Mouse (Mus musculus) liver, embryonic 13.5 days (tissue): Measurements from ENCODE around the gene Nploc4. TPM values are rescaled to one million over a fixed set of nuclear protein-coding genes. Genes with fewer than 3 reads are reported as not detected.

Experiments used
- ATAC-seq: fragments of 200-750 bp; cut with Nextera tagmentation; 2 replicates; pipeline ENCODE4 v1.8.0; 2017; ENCODE audit warnings: low read depth, mild to moderate bottlenecking, moderate number of reproducible peaks, moderate library complexity
- DNase-seq: peaks from one replicate; pipeline ENCODE4 v3.0.0; 2022
- H3K27ac ChIP-seq: fragments of 300-500 bp; sonication (generic); 2 replicates; pipeline ENCODE4 v1.5.1; 2015; ENCODE audit warnings: moderate library complexity, mild to moderate bottlenecking, inconsistent platforms
- H3K27me3 ChIP-seq: fragments of 300-500 bp; sonication (generic); 2 replicates; pipeline ENCODE4 v1.6.1; 2015; ENCODE audit warnings: mild to moderate bottlenecking, inconsistent platforms
- H3K36me3 ChIP-seq: fragments of 300-500 bp; sonication (generic); 2 replicates; pipeline ENCODE4 v1.6.1; 2015; ENCODE audit warnings: mild to moderate bottlenecking, inconsistent platforms
- H3K4me1 ChIP-seq: fragments of 300-500 bp; sonication (generic); replicated peaks from 2 replicates; pipeline ENCODE4 v1.6.1; 2015; ENCODE audit warnings: inconsistent platforms
- H3K4me2 ChIP-seq: fragments of 300-500 bp; sonication (generic); 2 replicates; pipeline ENCODE4 v1.6.1; 2015; ENCODE audit warnings: inconsistent platforms, mild to moderate bottlenecking, moderate library complexity
- H3K4me3 ChIP-seq: fragments of 300-500 bp; sonication (generic); replicated peaks from 2 replicates; pipeline ENCODE4 v1.5.1; 2015; ENCODE audit warnings: mild to moderate bottlenecking, inconsistent platforms
- H3K9ac ChIP-seq: fragments of 300-500 bp; sonication (generic); 2 replicates; pipeline ENCODE4 v1.6.1; 2015; ENCODE audit warnings: mild to moderate bottlenecking, inconsistent platforms
- H3K9me3 ChIP-seq: fragments of 300-500 bp; sonication (generic); replicated peaks from 2 replicates; pipeline ENCODE4 v1.6.1; 2016; ENCODE audit warnings: inconsistent platforms
- WGBS: fragments of 180-500 bp; shearing (Covaris S2); methylation state at CpG from one replicate; pipeline ENCODE4 v1.1.7; 2015; ENCODE audit not compliant: insufficient replicate concordance; 5-methylcytosine and 5-hydroxymethylcytosine counted together
- polyA plus RNA-seq: library from polyadenylated mRNA; unstranded; fragments of >200 nt; fragmentation: Nextera tagmentation; extraction: Ambion mirVana; gene quantifications from 2 replicates; pipeline ENCODE4 v1.2.1, GENCODE M21; 2015

Gene Nploc4
- polyA plus RNA-seq, 1 experiment from 2014 or later: 22.3 TPM

DNA sequence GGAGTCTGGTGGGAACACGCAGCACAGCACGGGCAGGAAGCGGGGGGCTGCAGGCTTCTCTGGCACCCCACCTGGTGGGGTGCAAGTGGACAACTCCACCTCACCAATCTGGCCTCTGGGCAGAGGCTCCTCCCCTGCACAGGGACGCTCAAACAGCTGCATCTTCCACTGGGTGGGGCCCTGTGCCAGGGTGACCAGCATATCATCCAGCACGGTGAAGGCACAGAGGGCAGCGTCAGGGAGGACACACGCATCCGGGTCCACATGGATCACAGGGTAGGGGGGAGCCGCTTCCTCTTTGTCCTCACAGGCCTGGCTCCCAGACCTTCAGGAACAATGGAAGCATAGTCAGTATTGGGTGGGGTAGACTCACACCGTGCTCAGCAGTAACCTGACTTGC, 60.2 kb downstream of the Nploc4 start:
- Histone ChIP-seq H3K36me3 (peaks cover 70% of the 10 kb centered on the region), H3K4me2 (peak overlapping the region; percentile 100), H3K27me3 (no peaks in the 10 kb centered on the region), H3K9ac (peak overlapping the region; percentile 77), H3K27ac (no peak overlapping the region), H3K4me3 (peak overlapping the region; percentile 76), H3K9me3 (no peaks in the 10 kb centered on the region), H3K4me1 (peaks cover 29% of the 10 kb centered on the region)
- 62% methylated on average over 10 of the region's 10 CpGs for WGBS
- ATAC-seq (no peak), DNase-seq (no peak)

DNA sequence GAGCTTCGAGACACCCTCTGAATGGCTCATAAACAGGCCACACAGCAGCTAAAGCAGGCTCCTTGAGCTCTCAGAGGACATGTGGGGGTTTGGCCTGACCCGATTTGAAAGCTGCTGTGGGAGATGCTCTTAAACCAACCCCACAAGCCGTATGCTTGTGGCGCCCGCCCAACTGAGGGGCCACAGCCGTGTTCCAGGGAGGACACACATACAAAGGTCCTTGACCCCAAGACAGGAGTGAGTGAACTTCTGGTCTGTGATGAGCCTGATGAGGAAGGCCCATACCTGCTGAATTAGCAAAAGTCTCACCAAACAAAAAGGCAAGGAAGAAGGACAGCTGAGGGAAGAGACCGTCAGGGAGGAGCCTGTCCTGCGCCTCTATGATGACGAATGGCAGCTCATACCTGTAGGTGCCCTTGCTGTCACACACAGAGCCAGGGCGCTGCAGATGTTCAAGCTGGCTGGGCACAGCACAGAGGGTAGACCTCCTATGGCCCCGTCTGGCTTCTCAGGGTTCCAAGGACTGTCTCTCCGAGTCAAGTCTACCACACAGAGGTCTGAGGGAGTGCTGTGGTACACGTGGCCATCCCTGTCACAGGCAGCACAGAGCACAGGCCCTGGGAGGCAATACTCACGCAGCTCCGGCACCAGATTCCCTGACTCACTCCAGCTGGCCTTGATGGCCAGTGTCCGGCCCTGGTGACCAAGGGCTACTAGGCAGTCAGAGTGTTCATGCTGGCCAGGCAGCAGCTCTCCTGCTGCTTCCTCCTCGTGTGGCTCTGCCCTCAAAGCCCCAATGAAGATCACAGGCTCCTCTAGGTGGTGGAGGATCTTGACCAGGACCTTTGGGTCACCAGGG, 61.0 kb downstream of the Nploc4 start:
- DNase-seq (no peak), ATAC-seq (no peak)
- 80% methylated on average over 17 of the region's 17 CpGs for WGBS
- H3K27me3 ChIP-seq: no peaks in the 10 kb centered on the region
- H3K4me3 ChIP-seq: no peak overlapping the region
- no peaks in the 10 kb centered on the region for H3K9me3 ChIP-seq
- H3K9ac ChIP-seq: 0 out of 2 replicates have a peak overlapping the region, but pooled peaks have one; percentile 22
- H3K27ac ChIP-seq: no peak overlapping the region
- peaks cover 26% of the 10 kb centered on the region for H3K4me1 ChIP-seq
- H3K4me2 ChIP-seq: no peak overlapping the region
- H3K36me3 ChIP-seq: peaks cover 63% of the 10 kb centered on the region

DNA sequence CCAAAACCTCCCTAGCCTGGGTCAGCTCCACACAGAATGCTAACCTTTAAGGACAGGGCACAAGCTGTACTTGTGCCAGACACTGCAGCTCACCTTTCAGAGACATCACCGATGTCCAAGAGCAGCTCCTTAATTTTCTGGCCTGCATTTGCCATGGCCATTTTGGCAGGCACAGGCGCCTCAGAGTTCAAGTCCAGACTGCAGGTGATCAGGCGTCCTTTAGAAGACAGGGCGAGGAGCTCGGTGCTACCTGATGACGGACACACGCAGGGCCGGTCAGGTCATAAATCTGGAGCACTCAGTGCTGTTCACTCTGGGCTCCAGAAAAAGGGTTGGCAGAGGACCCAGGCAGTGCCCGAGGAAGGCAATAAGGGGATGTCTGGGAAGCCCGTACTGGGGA, 62.2 kb downstream of the Nploc4 start:
- Histone ChIP-seq H3K9me3 (no peaks in the 10 kb centered on the region), H3K36me3 (peaks cover 53% of the 10 kb centered on the region), H3K4me2 (no peak overlapping the region), H3K4me1 (peaks cover 26% of the 10 kb centered on the region), H3K27ac (no peak overlapping the region), H3K9ac (no peak overlapping the region), H3K4me3 (no peak overlapping the region), H3K27me3 (no peaks in the 10 kb centered on the region)
- WGBS: 86% methylated on average over 10 of the region's 10 CpGs
- no peak for ATAC-seq
- no peak for DNase-seq

DNA sequence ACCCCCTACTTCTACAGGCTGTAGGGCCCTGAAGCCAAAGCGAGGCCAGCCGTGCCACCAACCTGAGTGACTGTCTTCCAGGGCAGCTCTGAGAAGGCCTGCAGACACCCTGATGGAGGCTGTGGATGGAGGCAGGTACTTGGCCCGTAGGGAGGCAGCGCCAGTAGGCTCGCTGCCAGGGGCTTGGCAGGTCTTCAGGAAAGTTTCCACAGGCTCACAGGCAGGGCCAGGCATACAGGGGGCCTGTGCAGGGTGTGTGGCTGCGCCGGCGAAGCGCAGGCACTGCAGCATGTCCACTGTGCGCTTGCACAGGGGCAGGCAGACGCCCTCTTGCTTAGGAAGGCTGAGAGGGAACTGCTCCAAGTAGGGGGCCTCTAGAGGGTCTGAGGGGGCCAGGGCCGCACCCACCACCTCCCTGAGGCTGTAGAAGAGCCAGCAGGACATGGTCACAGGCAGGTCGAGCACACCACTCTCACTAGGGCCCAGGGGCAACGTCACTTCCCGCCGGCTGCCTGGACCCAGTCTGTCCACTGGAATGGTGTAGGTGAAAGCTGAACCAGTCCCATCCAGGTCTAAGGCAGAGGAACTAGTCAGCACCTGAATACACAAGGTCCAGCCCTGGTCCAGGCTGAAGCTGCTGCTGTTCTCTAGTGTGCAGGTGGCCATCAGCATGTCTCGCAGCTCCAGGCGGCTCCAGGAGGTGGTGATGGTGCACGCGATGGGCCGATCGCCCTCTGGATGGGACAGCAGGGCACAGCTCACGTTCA, 63.5 kb downstream of the Nploc4 start:
- H3K9me3 ChIP-seq: no peaks in the 10 kb centered on the region
- 86% methylated on average over 23 of the region's 23 CpGs for WGBS

DNA sequence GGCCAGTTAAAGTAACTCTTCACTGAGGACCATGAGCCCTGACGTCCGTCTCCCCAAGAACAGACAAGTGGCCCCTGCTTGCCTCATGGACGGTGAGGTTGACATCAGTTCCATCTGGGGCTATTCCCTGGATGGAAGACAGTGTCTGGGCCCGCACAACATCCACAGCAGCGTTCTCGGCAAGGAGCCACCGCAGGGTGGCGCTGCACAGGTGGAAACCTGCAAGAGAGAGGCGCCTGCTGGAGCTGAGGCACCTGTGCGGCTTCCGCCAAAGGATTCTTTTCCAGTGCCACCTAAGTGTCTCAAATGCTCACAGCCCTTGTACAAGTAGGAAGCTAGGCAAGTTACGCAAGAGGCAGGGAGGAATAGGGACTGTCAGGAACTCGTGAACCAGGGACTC, 64.5 kb downstream of the Nploc4 start:
- Histone ChIP-seq H3K9me3 (no peaks in the 10 kb centered on the region), H3K27ac (no peak overlapping the region), H3K4me2 (no peak overlapping the region), H3K9ac (no peak overlapping the region), H3K4me1 (peaks cover 14% of the 10 kb centered on the region), H3K4me3 (no peak overlapping the region), H3K27me3 (no peaks in the 10 kb centered on the region), H3K36me3 (peaks cover 47% of the 10 kb centered on the region)
- no peak for DNase-seq
- WGBS: 78% methylated on average over 13 of the region's 13 CpGs
- ATAC-seq: no peak

More for the DNA sequence above, 63.5 kb downstream of the Nploc4 start:
- no peak for DNase-seq
- Histone ChIP-seq H3K4me1 (peaks cover 20% of the 10 kb centered on the region), H3K9ac (no peak overlapping the region), H3K36me3 (peaks cover 47% of the 10 kb centered on the region), H3K27me3 (no peaks in the 10 kb centered on the region), H3K27ac (no peak overlapping the region), H3K4me2 (no peak overlapping the region), H3K4me3 (no peak overlapping the region)
- ATAC-seq: no peak

DNA sequence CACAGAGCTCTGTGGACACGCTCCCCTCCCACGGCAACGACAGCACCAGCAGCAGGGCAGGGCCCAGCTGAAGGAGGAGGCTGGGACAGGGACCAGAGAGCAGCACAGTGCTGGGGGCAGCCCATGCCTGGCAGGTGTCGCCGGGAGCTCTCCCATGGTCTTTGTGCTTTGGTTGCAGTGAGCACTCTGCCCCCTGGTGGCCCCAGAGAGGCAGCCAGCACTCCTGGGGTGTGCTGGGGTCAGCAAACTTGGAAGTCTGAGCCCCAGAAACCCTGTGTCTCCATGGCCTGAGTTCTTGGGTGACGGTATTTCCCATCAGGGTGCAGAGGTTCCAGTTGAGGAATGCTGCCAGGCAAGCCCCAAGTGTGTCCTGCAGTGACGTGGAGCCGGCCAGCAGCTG, 67.9 kb downstream of the Nploc4 start:
- H3K4me3 ChIP-seq: no peak overlapping the region
- no peaks in the 10 kb centered on the region for H3K9me3 ChIP-seq
- H3K9ac ChIP-seq: no peak overlapping the region
- 41% methylated on average over 8 of the region's 8 CpGs for WGBS
- peak; percentile 49 for ATAC-seq
- DNase-seq: no peak
- H3K27ac ChIP-seq: no peak overlapping the region
- H3K4me2 ChIP-seq: no peak overlapping the region
- no peaks in the 10 kb centered on the region for H3K4me1 ChIP-seq
- no peaks in the 10 kb centered on the region for H3K27me3 ChIP-seq
- peaks cover 23% of the 10 kb centered on the region for H3K36me3 ChIP-seq

DNA sequence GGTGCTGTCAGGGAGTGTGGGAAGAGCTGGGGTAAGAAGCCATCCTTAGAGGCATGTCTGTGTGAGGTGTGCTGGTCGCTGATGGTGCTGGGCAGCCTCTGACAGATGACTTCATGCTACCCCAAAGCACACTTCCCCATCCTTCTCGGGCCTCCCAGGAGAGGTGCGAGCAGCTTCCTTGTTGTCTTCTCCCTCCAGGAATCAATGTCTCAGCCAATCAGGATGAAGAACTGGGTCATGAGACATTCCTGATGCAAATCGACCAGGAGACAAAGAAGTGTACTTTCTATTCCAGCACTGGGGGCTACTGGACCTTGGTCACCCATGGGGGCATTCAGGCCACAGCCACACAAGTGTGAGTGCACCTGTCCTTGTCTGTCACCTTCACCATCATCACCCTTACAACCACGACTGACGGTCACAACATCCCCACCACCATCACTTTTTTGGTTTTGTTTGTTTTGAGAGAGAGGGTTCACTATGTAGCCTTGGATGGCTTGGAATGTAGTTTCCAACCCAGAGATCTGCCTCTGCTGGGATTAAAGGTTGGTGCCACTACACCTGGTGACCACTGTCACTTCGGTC, 71.0 kb downstream of the Nploc4 start:
- DNase-seq (no peak), ATAC-seq (no peak)
- no peak overlapping the region for H3K4me2 ChIP-seq
- H3K4me1 ChIP-seq: no peaks in the 10 kb centered on the region
- 31% methylated on average over 7 of the region's 7 CpGs for WGBS
- H3K4me3 ChIP-seq: no peak overlapping the region
- H3K9me3 ChIP-seq: no peaks in the 10 kb centered on the region
- H3K36me3 ChIP-seq: no peaks in the 10 kb centered on the region
- no peak overlapping the region for H3K9ac ChIP-seq
- peaks cover 8% of the 10 kb centered on the region; the same call in 1 of the 2 replicates for H3K27me3 ChIP-seq
- no peak overlapping the region for H3K27ac ChIP-seq

DNA sequence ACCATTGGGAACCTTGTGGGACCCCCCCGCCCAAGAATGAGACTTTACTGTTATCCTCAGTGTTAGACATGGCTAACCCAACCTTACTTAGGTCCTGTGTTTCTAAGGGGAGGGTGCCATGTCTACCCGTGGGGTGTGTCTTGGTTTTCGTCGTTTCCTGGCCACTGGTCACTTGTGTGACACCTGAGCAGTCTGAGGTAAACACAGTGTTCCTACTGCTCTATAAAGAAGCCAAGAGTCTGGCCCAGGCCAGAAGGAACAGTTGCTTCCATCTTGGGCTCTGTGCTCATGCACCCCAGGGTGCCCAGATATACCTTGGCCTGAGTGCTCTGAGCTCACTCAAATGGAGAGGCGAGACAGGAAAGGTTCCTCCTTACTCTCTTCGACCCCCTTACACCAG, 74.6 kb downstream of the Nploc4 start:
- Histone ChIP-seq H3K27me3 (peaks cover 11% of the 10 kb centered on the region; the same call in 1 of the 2 replicates), H3K4me2 (no peak overlapping the region), H3K4me3 (no peak overlapping the region), H3K9ac (no peak overlapping the region), H3K4me1 (peaks cover 9% of the 10 kb centered on the region), H3K9me3 (no peaks in the 10 kb centered on the region), H3K36me3 (no peaks in the 10 kb centered on the region), H3K27ac (no peak overlapping the region)
- WGBS: 73% methylated on average over 6 of the region's 6 CpGs
- ATAC-seq (no peak), DNase-seq (no peak)

DNA sequence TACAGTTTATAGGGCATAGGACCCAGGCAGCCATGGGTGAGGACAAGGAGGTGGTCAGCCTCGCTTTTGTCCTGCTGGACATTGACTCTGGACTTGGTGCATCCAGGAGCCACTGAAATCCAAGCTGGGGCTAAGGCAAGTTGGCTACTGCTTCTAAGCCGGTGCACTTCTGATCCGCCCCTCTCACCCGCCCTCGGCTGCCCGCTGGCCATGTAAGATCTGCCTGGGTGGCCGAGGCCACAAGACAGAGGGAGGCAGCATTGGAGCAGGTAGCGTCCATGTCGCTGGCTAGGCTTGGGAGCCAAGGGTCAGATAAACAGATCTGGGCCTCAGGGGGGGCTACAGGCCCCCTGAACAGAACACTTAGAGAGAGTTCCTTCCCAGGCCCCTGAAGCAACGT, 76.2 kb downstream of the Nploc4 start, which contains the start of gene Fscn2:
Fscn2 (plus strand) TSS at position 240 of the 400 bp plus-strand sequence.
- no peak within 1 kb of the TSS for H3K9ac ChIP-seq
- 72% methylated on average over 10 of the region's 10 CpGs for WGBS
- no peak within 1 kb of the TSS for H3K4me3 ChIP-seq
- no peaks in the 10 kb centered on the region for H3K36me3 ChIP-seq
- H3K27ac ChIP-seq: no peak within 1 kb of the TSS
- no peak for DNase-seq
- peaks cover 11% of the 10 kb centered on the region; the same call in 1 of the 2 replicates for H3K27me3 ChIP-seq
- H3K4me1 ChIP-seq: peaks cover 22% of the 10 kb centered on the region
- no peak within 1 kb of the TSS for H3K4me2 ChIP-seq
- ATAC-seq: no peak
- no peaks in the 10 kb centered on the region for H3K9me3 ChIP-seq

DNA sequence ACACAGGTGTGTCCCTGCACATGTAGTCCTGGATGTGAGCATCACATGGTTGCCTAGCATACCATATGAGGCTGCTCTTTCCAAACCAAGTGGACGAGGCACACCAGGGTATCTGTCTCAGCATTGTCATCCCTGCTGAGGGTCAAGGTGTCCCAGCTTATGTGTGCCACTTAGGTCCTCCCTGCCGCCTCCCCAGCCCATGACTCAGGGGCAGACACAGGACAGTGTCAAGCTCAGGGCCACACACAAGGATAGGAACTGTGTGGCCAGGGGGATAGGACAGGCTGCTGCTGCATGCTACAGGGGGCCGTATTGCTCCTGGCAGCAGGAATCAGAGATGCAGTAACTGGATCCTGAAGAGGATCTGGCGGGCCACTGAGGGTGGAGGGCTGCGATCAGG, 76.8 kb downstream of the Nploc4 start:
- ATAC-seq: no peak
- peaks cover 11% of the 10 kb centered on the region; the same call in 1 of the 2 replicates for H3K27me3 ChIP-seq
- no peak overlapping the region for H3K27ac ChIP-seq
- H3K4me3 ChIP-seq: no peak overlapping the region
- WGBS: 69% methylated on average over 5 of the region's 5 CpGs
- peaks cover 27% of the 10 kb centered on the region for H3K4me1 ChIP-seq
- H3K36me3 ChIP-seq: no peaks in the 10 kb centered on the region
- H3K9me3 ChIP-seq: no peaks in the 10 kb centered on the region
- H3K9ac ChIP-seq: no peak overlapping the region
- H3K4me2 ChIP-seq: no peak overlapping the region
- DNase-seq: no peak

DNA sequence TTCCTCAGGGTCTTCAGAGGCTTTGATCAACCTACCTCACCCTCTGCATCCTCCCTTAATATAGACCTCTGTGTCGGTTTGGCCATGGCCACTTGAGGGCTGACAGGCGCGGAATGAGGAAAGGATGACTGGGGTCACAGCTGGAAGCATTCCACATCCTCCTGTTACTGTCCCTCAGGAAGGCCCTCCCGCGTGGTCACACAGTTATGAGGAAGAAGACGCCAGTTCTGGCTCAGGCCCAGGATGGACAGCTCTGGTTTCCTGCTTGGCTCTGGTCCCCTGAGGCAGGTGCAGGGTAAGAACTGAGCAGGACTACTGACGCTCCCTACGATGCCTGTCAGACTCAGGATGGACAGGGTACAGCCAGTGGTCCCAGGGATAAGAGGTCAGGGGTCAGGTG, 77.4 kb downstream of the Nploc4 start:
- Histone ChIP-seq H3K4me1 (peaks cover 34% of the 10 kb centered on the region), H3K9ac (no peak overlapping the region), H3K27me3 (peaks cover 11% of the 10 kb centered on the region; the same call in 1 of the 2 replicates), H3K4me2 (no peak overlapping the region), H3K36me3 (no peaks in the 10 kb centered on the region), H3K4me3 (no peak overlapping the region), H3K9me3 (no peaks in the 10 kb centered on the region), H3K27ac (no peak overlapping the region)
- ATAC-seq (no peak), DNase-seq (no peak)
- WGBS: 45% methylated on average over 8 of the region's 8 CpGs
